Mouse (Mus musculus) cerebellum, adult 2 months (tissue): ENCODE data around the gene Tmeff1.

ENCODE experiments used
- CTCF ChIP-seq: fragments of 200-500 bp; IDR thresholded peaks from 2 replicates; pipeline ENCODE4 v1.5.1; 2011; ENCODE audit warnings: low read depth, mild to moderate bottlenecking, control low read depth, low read length, moderate library complexity, borderline replicate concordance; ENCODE audit not compliant: insufficient read depth
- POLR2A ChIP-seq: fragments of 200-500 bp; IDR thresholded peaks from 2 replicates; pipeline ENCODE4 v1.6.1; 2011; ENCODE audit warnings: low read length, control low read depth, borderline replicate concordance; ENCODE audit not compliant: insufficient read depth

- TF ChIP-seq CTCF (no peak), POLR2A (no peak)
Measured at GRCm38 (mm10) chr4:48536275-48536674, 48.7 kb upstream of the Tmeff1 start.
